Mouse (Mus musculus): ENCODE data around the gene Wnk4.

The Wnk4 gene

GRCm38 (mm10) chr11:101238071-101238647 lies 22.2 kb upstream of the Wnk4 start:
- no peak for ATAC-seq (ENCODE audit: insufficient number of reproducible peaks, low FRiP score, low TSS enrichment)

- no peak for ATAC-seq (ENCODE audit: insufficient number of reproducible peaks, low FRiP score, low TSS enrichment)
These were observed 15.3 kb upstream of the Wnk4 start for GRCm38 (mm10) chr11:101245071-101245470.

- ATAC-seq (ENCODE audit: insufficient number of reproducible peaks, low FRiP score, low TSS enrichment): no peak
These were observed 14.3 kb upstream of the Wnk4 start, which contains the start of gene Ramp2 for GRCm38 (mm10) chr11:101245855-101246701. TSS of gene Ramp2 (plus strand) at chr11:101246028.

GRCm38 (mm10) chr11:101246702-101247012 lies 13.7 kb upstream of the Wnk4 start:
- no peak for ATAC-seq (ENCODE audit: insufficient number of reproducible peaks, low FRiP score, low TSS enrichment)

GRCm38 (mm10) chr11:101247521-101248030 lies 12.8 kb upstream of the Wnk4 start:
- ATAC-seq (ENCODE audit: insufficient number of reproducible peaks, low FRiP score, low TSS enrichment): no peak

GRCm38 (mm10) chr11:101248258-101248994 lies 11.9 kb upstream of the Wnk4 start:
- no peak for ATAC-seq (ENCODE audit: insufficient number of reproducible peaks, low FRiP score, low TSS enrichment)

- ATAC-seq (ENCODE audit: insufficient number of reproducible peaks, low FRiP score, low TSS enrichment): no peak
These were observed 9.3 kb upstream of the Wnk4 start for GRCm38 (mm10) chr11:101251031-101251430.

GRCm38 (mm10) chr11:101252941-101253340 lies 7.4 kb upstream of the Wnk4 start:
- no peak for ATAC-seq (ENCODE audit: insufficient number of reproducible peaks, low FRiP score, low TSS enrichment)

GRCm38 (mm10) chr11:101253613-101254389 lies 6.6 kb upstream of the Wnk4 start, which contains the start of gene Vps25:
TSS of gene Vps25 (plus strand) at chr11:101253707.
- ATAC-seq (ENCODE audit: insufficient number of reproducible peaks, low FRiP score, low TSS enrichment): peak; percentile 68; the same call in 1 of the 2 replicates

GRCm38 (mm10) chr11:101255826-101256775 lies 4.3 kb upstream of the Wnk4 start:
- ATAC-seq (ENCODE audit: insufficient number of reproducible peaks, low FRiP score, low TSS enrichment): no peak

GRCm38 (mm10) chr11:101259261-101259712 lies 1.1 kb upstream of the Wnk4 start:
- ATAC-seq (ENCODE audit: insufficient number of reproducible peaks, low FRiP score, low TSS enrichment): no peak

GRCm38 (mm10) chr11:101260826-101261380 lies 536 bp downstream of the Wnk4 start:
- no peak for ATAC-seq (ENCODE audit: insufficient number of reproducible peaks, low FRiP score, low TSS enrichment)

GRCm38 (mm10) chr11:101262272-101262967 lies 2.1 kb downstream of the Wnk4 start:
- no peak for ATAC-seq (ENCODE audit: insufficient number of reproducible peaks, low FRiP score, low TSS enrichment)

GRCm38 (mm10) chr11:101263138-101263988 lies 3.0 kb downstream of the Wnk4 start:
- no peak for ATAC-seq (ENCODE audit: insufficient number of reproducible peaks, low FRiP score, low TSS enrichment)

- ATAC-seq (ENCODE audit: insufficient number of reproducible peaks, low FRiP score, low TSS enrichment): no peak
These were observed 3.6 kb downstream of the Wnk4 start for GRCm38 (mm10) chr11:101263989-101264280.

GRCm38 (mm10) chr11:101264954-101265471 lies 4.6 kb downstream of the Wnk4 start:
- no peak for ATAC-seq (ENCODE audit: insufficient number of reproducible peaks, low FRiP score, low TSS enrichment)

GRCm38 (mm10) chr11:101265906-101266305 lies 5.5 kb downstream of the Wnk4 start:
- no peak for ATAC-seq (ENCODE audit: insufficient number of reproducible peaks, low FRiP score, low TSS enrichment)
